Comparison of ENCODE assay signal across 13 mouse cellular contexts in the genomic region with DNA sequence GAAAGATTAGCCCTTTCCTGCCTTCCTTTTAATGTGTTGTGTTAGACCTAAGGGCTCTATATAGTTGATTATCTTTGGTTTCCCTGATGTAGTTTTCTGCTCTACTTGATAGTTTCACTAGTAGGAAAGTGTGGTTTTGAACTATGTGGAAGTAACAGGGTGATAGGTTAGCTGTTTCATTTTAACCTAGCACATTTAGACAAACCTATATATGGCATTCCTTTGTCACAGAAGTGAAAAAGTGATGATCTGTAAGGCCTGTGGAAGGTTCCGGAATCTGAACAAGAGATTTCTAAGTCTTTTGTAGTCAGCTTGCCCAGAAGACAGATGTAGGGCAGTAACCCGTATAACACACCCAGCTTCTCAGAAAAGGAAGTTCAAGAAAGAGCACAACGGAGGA.
A peak's percentile ranks its signal among the peaks of the same experiment; 100 is the strongest.
DNase-seq lines count a peak whose midpoint lies in the region; ATAC-seq and TF ChIP-seq lines count a peak whose summit lies in the region.
"Had no signal": no experiment of that assay in that cellular context is flagged by ENCODE, and none has a peak within 500 bp of the region (broad histone marks: within the 10 kb centered on the region; RNA-seq: fewer than 3 reads in every experiment).

No protein-coding gene starts in this region.

- DNase-seq in heart, postnatal 0 days (ENCODE audit: low spot score): no peak
- DNase-seq in heart, adult 18-20 months: no peak
- DNase-seq in 416B (ENCODE audit: low read depth): peak; percentile 32
- peak; percentile 87 for DNase-seq in MEL (ENCODE audit: low read depth, low spot score)
- no peak for DNase-seq in liver, embryonic 13.5 days
- DNase-seq in urinary bladder, postnatal 10 days (ENCODE audit: low spot score): no peak
- DNase-seq in midbrain, embryonic 10.5 days (ENCODE audit: low spot score): no peak
- no peak for DNase-seq in kidney, adult 9 months
- DNase-seq: cerebellum, adult 9-11 months; kidney, postnatal 10 days had no signal

- H3K36me3 ChIP-seq in heart, postnatal 0 days (replicated peaks; ENCODE audit: control insufficient read depth, insufficient read depth, low read length): no peaks in the 10 kb centered on the region
- peaks cover 0 to 50% of the 10 kb centered on the region in 2 experiments; a peak in 2 of 4 replicates for H3K36me3 ChIP-seq in MEL (ENCODE audit: control insufficient read depth in 1 of 2, insufficient read depth in 2 of 2, low read length in 2 of 2)
- no peaks in the 10 kb centered on the region for H3K36me3 ChIP-seq in liver, embryonic 13.5 days
- no peaks in the 10 kb centered on the region for H3K36me3 ChIP-seq in midbrain, embryonic 10.5 days
- H3K36me3 ChIP-seq: G1E; neural tube, embryonic 12.5 days had no signal

- whole genome bisulfite sequencing in heart, postnatal 0 days: 65% methylated on average over 3 of the region's 3 CpGs
- WGBS in liver, embryonic 13.5 days (ENCODE audit: insufficient replicate concordance): 18% methylated on average over 3 of the region's 3 CpGs
- 89% methylated on average over 3 of the region's 3 CpGs for WGBS in midbrain, embryonic 10.5 days

- TF ChIP-seq CTCF in heart, postnatal 0 days (IDR thresholded peaks at IDR 0.05; ENCODE audit: low read depth): no peak
- no peak for TF ChIP-seq CTCF in MEL (IDR thresholded peaks at IDR 0.05 in 2 of 3, conservative IDR thresholded peaks at IDR 0.05 in 1 of 3; ENCODE audit: control insufficient read depth in 1 of 3, insufficient read depth in 1 of 3, low read depth in 2 of 3, low read length in 3 of 3, poor library complexity in 1 of 3, severe bottlenecking in 1 of 3)

- no peak for ATAC-seq in heart, postnatal 0 days (ENCODE audit: insufficient read depth, low read depth)
- ATAC-seq in liver, embryonic 13.5 days (ENCODE audit: low read depth): no peak
- ATAC-seq: hindbrain, embryonic 16.5 days had no signal

- H3K27me3 ChIP-seq in heart, postnatal 0 days (ENCODE audit: control insufficient read depth, insufficient read depth, low read length): no peaks in the 10 kb centered on the region
- H3K27me3 ChIP-seq in MEL (ENCODE audit: control insufficient read depth in 1 of 2, insufficient read depth in 2 of 2, low read length in 2 of 2): no peaks in the 10 kb centered on the region
- no peaks in the 10 kb centered on the region for H3K27me3 ChIP-seq in liver, embryonic 13.5 days
- H3K27me3 ChIP-seq in midbrain, embryonic 10.5 days (ENCODE audit: low read depth, poor library complexity, severe bottlenecking): no peaks in the 10 kb centered on the region
- H3K27me3 ChIP-seq: neural tube, embryonic 12.5 days had no signal

- H3K9ac ChIP-seq in heart, postnatal 0 days (replicated peaks; ENCODE audit: low read depth, low read length): no peak overlapping the region
- H3K9ac ChIP-seq in MEL (ENCODE audit: control insufficient read depth, low read depth, low read length, poor library complexity, severe bottlenecking): peak overlapping the region; percentile 75
- no peak overlapping the region for H3K9ac ChIP-seq in liver, embryonic 13.5 days
- H3K9ac ChIP-seq: neural tube, embryonic 12.5 days had no signal

- H3K27ac ChIP-seq in heart, postnatal 0 days (ENCODE audit: low read depth): peak overlapping the region; percentile 57
- H3K27ac ChIP-seq in MEL (ENCODE audit: control insufficient read depth, low read depth, low read length): peak overlapping the region; percentile 88
- peak overlapping the region; percentile 55; the same call in 1 of the 2 replicates for H3K27ac ChIP-seq in liver, embryonic 13.5 days
- H3K27ac ChIP-seq in midbrain, embryonic 10.5 days (replicated peaks): no peak overlapping the region
- H3K27ac ChIP-seq: neural tube, embryonic 12.5 days had no signal

- no peak overlapping the region for H3K4me3 ChIP-seq in heart, postnatal 0 days (ENCODE audit: low read depth, low read length)
- H3K4me3 ChIP-seq in MEL (ENCODE audit: control insufficient read depth in 1 of 2, insufficient read depth in 1 of 2, low read depth in 2 of 2, low read length in 2 of 2): peak overlapping the region; percentile 11 to 37; a peak in 3 of 4 replicates
- H3K4me3 ChIP-seq in liver, embryonic 13.5 days (replicated peaks): no peak overlapping the region
- no peak overlapping the region for H3K4me3 ChIP-seq in midbrain, embryonic 10.5 days
- H3K4me3 ChIP-seq: neural tube, embryonic 12.5 days had no signal

- no peak for TF ChIP-seq POLR2A in MEL (IDR thresholded peaks at IDR 0.05; ENCODE audit: control insufficient read depth in 1 of 2, insufficient read depth in 1 of 2, low read depth in 1 of 2, low read length in 2 of 2, poor library complexity in 1 of 2)

- H3K4me1 ChIP-seq in heart, postnatal 0 days (ENCODE audit: control insufficient read depth, insufficient read depth): peaks cover 38% of the 10 kb centered on the region
- H3K4me1 ChIP-seq in MEL (ENCODE audit: control insufficient read depth in 1 of 2, insufficient read depth in 2 of 2, low read length in 2 of 2): peaks cover 24 to 34% of the 10 kb centered on the region in 2 experiments
- H3K4me1 ChIP-seq in liver, embryonic 13.5 days (replicated peaks): peaks cover 38% of the 10 kb centered on the region
- H3K4me1 ChIP-seq in midbrain, embryonic 10.5 days: no peaks in the 10 kb centered on the region
- H3K4me1 ChIP-seq: neural tube, embryonic 12.5 days had no signal

- H3K9me3 ChIP-seq in heart, postnatal 0 days (replicated peaks; ENCODE audit: control insufficient read depth, low read length): no peaks in the 10 kb centered on the region
- no peaks in the 10 kb centered on the region for H3K9me3 ChIP-seq in MEL (replicated peaks; ENCODE audit: insufficient read depth, low read length)
- no peaks in the 10 kb centered on the region for H3K9me3 ChIP-seq in liver, embryonic 13.5 days (replicated peaks)
- no peaks in the 10 kb centered on the region for H3K9me3 ChIP-seq in midbrain, embryonic 10.5 days (replicated peaks)
- H3K9me3 ChIP-seq: G1E; neural tube, embryonic 12.5 days had no signal

- peaks cover 2% of the 10 kb centered on the region; the same call in 1 of the 2 replicates for H3K79me2 ChIP-seq in MEL (ENCODE audit: control insufficient read depth, insufficient read depth, low read length, poor library complexity)

- TF ChIP-seq RAD21 in MEL (IDR thresholded peaks at IDR 0.05; ENCODE audit: low read depth, low read length): no peak

- no peak for TF ChIP-seq EP300 in heart, postnatal 0 days (IDR thresholded peaks at IDR 0.05; ENCODE audit: low read depth)
- TF ChIP-seq EP300 in MEL (IDR thresholded peaks at IDR 0.05; ENCODE audit: low read depth in 1 of 2, low read length in 2 of 2): peak; percentile 75 to 82

- H3K4me2 ChIP-seq in heart, postnatal 0 days (ENCODE audit: low read depth, low read length): no peak overlapping the region
- H3K4me2 ChIP-seq in liver, embryonic 13.5 days: no peak overlapping the region
- H3K4me2 ChIP-seq: neural tube, embryonic 12.5 days had no signal

TF ChIP-seq in MEL, 35 proteins besides CTCF, POLR2A, EP300 and RAD21:
- no peak for TF ChIP-seq ZC3H11A (IDR thresholded peaks at IDR 0.05; ENCODE audit: low read depth, low read length)
- peak; percentile 70 for TF ChIP-seq TCF12 (IDR thresholded peaks at IDR 0.05; ENCODE audit: low read depth, low read length)
- no peak for TF ChIP-seq NELFE (IDR thresholded peaks at IDR 0.05; ENCODE audit: low read depth, low read length)
- no peak for TF ChIP-seq HCFC1 (IDR thresholded peaks at IDR 0.05; ENCODE audit: low read depth, low read length)
- no peak; the same call in 1 of the 2 replicates for TF ChIP-seq CHD2 (IDR thresholded peaks at IDR 0.05; ENCODE audit: low read length)
- no peak for TF ChIP-seq MAFK (IDR thresholded peaks at IDR 0.05; ENCODE audit: borderline replicate concordance, low read depth, low read length)
- TF ChIP-seq SMC3 (IDR thresholded peaks at IDR 0.05; ENCODE audit: low read depth, low read length): no peak
- TF ChIP-seq MAZ (IDR thresholded peaks at IDR 0.05; ENCODE audit: low read depth, low read length): no peak
- no peak; the same call in 1 of the 2 replicates for TF ChIP-seq MYC (IDR thresholded peaks at IDR 0.05; ENCODE audit: low read depth, low read length)
- no peak for TF ChIP-seq ZMIZ1 (IDR thresholded peaks at IDR 0.05; ENCODE audit: low read depth, low read length)
- no peak for TF ChIP-seq NRF1 (IDR thresholded peaks at IDR 0.05; ENCODE audit: insufficient read depth, low read depth, low read length, poor library complexity, severe bottlenecking)
- no peak for TF ChIP-seq POLR2AphosphoS2 (IDR thresholded peaks at IDR 0.05; ENCODE audit: low read length)
- peak; percentile 78; the same call in 1 of the 2 replicates for TF ChIP-seq SIN3A (IDR thresholded peaks at IDR 0.05; ENCODE audit: low read length)
- no peak for TF ChIP-seq E2F4 (IDR thresholded peaks at IDR 0.05; ENCODE audit: borderline replicate concordance, low read depth, low read length)
- peak; percentile 57; the same call in 1 of the 2 replicates for TF ChIP-seq GATA1 (IDR thresholded peaks at IDR 0.05; ENCODE audit: low read depth, low read length)
- no peak for TF ChIP-seq USF2 (IDR thresholded peaks at IDR 0.05; ENCODE audit: borderline replicate concordance in 1 of 2, insufficient read depth in 1 of 2, low read depth in 1 of 2, low read length in 2 of 2)
- TF ChIP-seq RCOR1 (IDR thresholded peaks at IDR 0.05; ENCODE audit: low read depth, low read length): no peak
- TF ChIP-seq JUND (IDR thresholded peaks at IDR 0.05; ENCODE audit: low read depth, low read length): no peak
- peak; percentile 13; the same call in 1 of the 2 replicates for TF ChIP-seq TAL1 (IDR thresholded peaks at IDR 0.05; ENCODE audit: low read length)
- no peak for TF ChIP-seq CHD1 (IDR thresholded peaks at IDR 0.05; ENCODE audit: low read depth, low read length)
- TF ChIP-seq POLR2AphosphoS5 (IDR thresholded peaks at IDR 0.05; ENCODE audit: borderline replicate concordance, low read depth, low read length): no peak
- TF ChIP-seq ETS1 (IDR thresholded peaks at IDR 0.05; ENCODE audit: low read depth, low read length): peak; percentile 54
- TF ChIP-seq KAT2A (conservative IDR thresholded peaks at IDR 0.05; ENCODE audit: low read depth, low read length): no peak
- TF ChIP-seq ZKSCAN1 (IDR thresholded peaks at IDR 0.05; ENCODE audit: low read depth, low read length): no peak; the same call in 1 of the 2 replicates
- TF ChIP-seq MEF2A (IDR thresholded peaks at IDR 0.05; ENCODE audit: extremely low read depth, insufficient replicate concordance, low read depth, low read length, poor library complexity, severe bottlenecking): no peak
- TF ChIP-seq USF1 (IDR thresholded peaks at IDR 0.05; ENCODE audit: low read depth, low read length): no peak
- peak; percentile 9; the same call in 1 of the 2 replicates for TF ChIP-seq ELF1 (IDR thresholded peaks at IDR 0.05; ENCODE audit: low read depth, low read length)
- no peak for TF ChIP-seq GABPA (IDR thresholded peaks at IDR 0.05; ENCODE audit: low read depth, low read length)
- 0 out of 2 replicates have a peak, but pooled peaks have one; percentile 35 for TF ChIP-seq TBP (IDR thresholded peaks at IDR 0.05; ENCODE audit: low read depth, low read length)

Comparison
In these comparisons a context has a peak if more than half of its experiments do, and no peak if none do; other contexts are left out.
1. DNase-seq: peak in 416B (single experiment) and MEL (single experiment); none in heart, postnatal 0 days (single experiment), heart, adult 18-20 months (0 of 2), liver, embryonic 13.5 days (single experiment), urinary bladder, postnatal 10 days (single experiment), midbrain, embryonic 10.5 days (single experiment) and kidney, adult 9 months (single experiment).
2. H3K4me3 ChIP-seq: peak in MEL (2 of 2); none in heart, postnatal 0 days (single experiment), liver, embryonic 13.5 days (single experiment) and midbrain, embryonic 10.5 days (single experiment).